Mouse (Mus musculus) colon, adult 2 months (tissue): ENCODE data around the gene Gm20826. TPM values are rescaled to one million over a fixed set of nuclear protein-coding genes. Genes with fewer than 3 reads are reported as not detected.

ENCODE experiments used
- polyA plus RNA-seq: library from polyadenylated mRNA; depleted of rRNA; stranded (reverse); fragments of >200 nt; gene quantifications from 2 replicates; pipeline ENCODE4 v1.2.3, GENCODE M21; 2012; rRNA removed

Gene Gm20826
- not detected in 2 replicates for polyA plus RNA-seq

DNA sequence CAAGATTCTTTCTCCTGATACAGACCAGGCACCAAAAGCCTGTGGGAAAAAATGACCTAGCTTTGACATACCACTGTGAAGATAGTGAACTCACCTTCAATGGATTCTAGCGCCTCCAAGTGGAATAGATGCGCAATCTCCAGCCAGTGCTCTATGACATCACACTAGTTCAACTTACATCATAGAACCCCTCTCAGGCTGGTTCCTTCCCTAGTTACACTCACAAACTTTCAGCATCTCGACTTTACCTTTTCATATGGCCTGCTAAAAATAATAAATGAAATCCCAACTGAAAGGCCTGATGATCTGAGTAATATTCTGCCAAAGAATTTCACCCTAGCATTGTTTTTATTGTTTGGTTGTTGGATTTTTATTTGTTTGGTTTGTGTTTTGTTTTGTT lies at the start of gene Gm20826:
Gene Gm20826 (minus strand): TSS at position 101 of the 400 bp plus-strand sequence.

Other genes starting within 250 kb of the Gm20826 start
- not detected in 2 replicates for gene Gm21788, start 233.5 kb downstream of the Gm20826 start, polyA plus RNA-seq
- gene Gm28576, start 84.5 kb upstream of the Gm20826 start, polyA plus RNA-seq, result not detected in 2 replicates